Mouse (Mus musculus): ENCODE data around the gene Slc12a3. TPM values are rescaled to one million over a fixed set of nuclear protein-coding genes. Genes with fewer than 3 reads are reported as not detected.
"Not testable (repeated sequence)": the region's sequence is repeated elsewhere in the genome, so short reads cannot be mapped to it uniquely, and the experiment has no call there.

Slc12a3 gene
- polyA plus RNA-seq, 1 experiment from 2014 or later = 0.10 TPM

GRCm38 (mm10) chr8:94398587-94398986 lies 69.6 kb downstream of the Slc12a3 start:
- no peaks in the 10 kb centered on the region for H3K27me3 ChIP-seq (ENCODE audit: control insufficient read depth, insufficient read depth, low read length)
- no peak for TF ChIP-seq EP300 (optimal IDR thresholded peaks at IDR 0.05)
- TF ChIP-seq CTCF (IDR thresholded peaks at IDR 0.05; ENCODE audit: low read depth) = no peak
- H3K4me2 ChIP-seq (replicated peaks; ENCODE audit: low read depth) = no peak overlapping the region
- peaks cover 19% of the 10 kb centered on the region for H3K36me3 ChIP-seq (ENCODE audit: control insufficient read depth, insufficient read depth, low read length)
- H3K27ac ChIP-seq (replicated peaks) = no peak overlapping the region
- H3K4me3 ChIP-seq (ENCODE audit: low read depth, low read length) = no peak overlapping the region
- H3K9me3 ChIP-seq (ENCODE audit: control insufficient read depth, low read length) = no peaks in the 10 kb centered on the region
- no peak overlapping the region for H3K9ac ChIP-seq (ENCODE audit: low read length)
- no peak for ATAC-seq (ENCODE audit: low FRiP score, low TSS enrichment)
- H3K4me1 ChIP-seq (replicated peaks; ENCODE audit: control insufficient read depth, insufficient read depth) = no peaks in the 10 kb centered on the region
- WGBS = 77% methylated on average over 6 of the region's 6 CpGs
- DNase-seq (ENCODE audit: low spot score) = no peak

DNA sequence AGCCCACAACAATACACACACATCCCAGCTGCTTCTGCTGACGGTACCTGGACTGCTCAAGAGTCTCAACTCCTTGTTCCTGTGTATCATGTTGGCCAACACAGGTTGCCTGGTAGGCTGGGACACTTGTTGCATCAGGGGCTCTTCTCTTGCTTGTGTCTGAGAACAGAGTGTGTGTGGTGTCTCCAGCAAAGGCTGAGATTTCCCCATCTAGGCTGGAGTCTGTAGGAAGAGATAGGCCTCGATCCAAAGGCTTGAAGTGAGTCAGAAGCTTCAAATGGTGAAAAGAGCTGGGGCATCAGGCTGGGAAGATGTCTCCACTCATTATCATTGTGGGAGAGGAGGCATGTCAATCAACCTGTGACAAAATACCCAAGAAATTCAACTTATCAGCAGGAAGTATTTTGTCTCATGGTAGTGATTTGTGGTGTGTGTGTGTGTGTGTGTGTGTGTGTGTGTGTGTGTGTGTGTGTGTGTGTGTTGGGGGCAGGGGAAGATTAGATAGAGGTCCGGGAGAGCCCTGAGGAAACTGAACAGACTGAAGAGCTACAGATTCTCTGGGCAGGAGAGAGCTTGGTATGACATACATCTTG lies 70.5 kb downstream of the Slc12a3 start:
- Histone ChIP-seq H3K9me3 (ENCODE audit: control insufficient read depth, low read length) (no peaks in the 10 kb centered on the region), H3K27me3 (ENCODE audit: control insufficient read depth, insufficient read depth, low read length) (no peaks in the 10 kb centered on the region), H3K4me2 (replicated peaks; ENCODE audit: low read depth) (no peak overlapping the region), H3K36me3 (ENCODE audit: control insufficient read depth, insufficient read depth, low read length) (peaks cover 13% of the 10 kb centered on the region), H3K4me1 (replicated peaks; ENCODE audit: control insufficient read depth, insufficient read depth) (no peaks in the 10 kb centered on the region), H3K4me3 (ENCODE audit: low read depth, low read length) (no peak overlapping the region), H3K27ac (replicated peaks) (no peak overlapping the region), H3K9ac (ENCODE audit: low read length) (no peak overlapping the region)
- TF ChIP-seq EP300 (optimal IDR thresholded peaks at IDR 0.05) (no peak), CTCF (IDR thresholded peaks at IDR 0.05; ENCODE audit: low read depth) (no peak)
- ATAC-seq (ENCODE audit: low FRiP score, low TSS enrichment) = no peak
- WGBS = 78% methylated on average over 3 of the region's 3 CpGs
- no peak for DNase-seq (ENCODE audit: low spot score)

DNA sequence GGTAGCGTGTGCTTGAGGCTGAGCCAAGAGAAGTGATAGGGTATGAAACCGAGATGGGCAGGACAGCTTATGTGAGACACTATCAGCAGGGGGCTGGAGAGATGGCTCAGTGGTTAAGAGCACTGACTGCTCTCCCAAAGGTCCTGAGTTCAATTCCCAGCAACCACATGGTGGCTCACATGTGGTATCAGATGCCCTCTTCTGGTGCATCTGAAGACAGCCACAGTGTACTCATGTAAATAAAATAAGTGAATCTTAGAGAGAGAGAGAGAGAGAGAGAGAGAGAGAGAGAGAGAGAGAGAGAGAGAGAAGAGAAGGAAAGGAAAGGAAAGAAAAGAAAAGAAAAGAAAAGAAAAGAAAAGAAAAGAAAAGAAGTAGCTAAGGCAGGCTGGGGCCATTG lies 71.0 kb downstream of the Slc12a3 start:
- not testable (repeated sequence) for H3K9me3 ChIP-seq (ENCODE audit: control insufficient read depth, low read length); H3K27me3 ChIP-seq (ENCODE audit: control insufficient read depth, insufficient read depth, low read length); DNase-seq (ENCODE audit: low spot score); H3K4me2 ChIP-seq (replicated peaks; ENCODE audit: low read depth); H3K9ac ChIP-seq (ENCODE audit: low read length); ATAC-seq (ENCODE audit: low FRiP score, low TSS enrichment); H3K4me3 ChIP-seq (ENCODE audit: low read depth, low read length); H3K4me1 ChIP-seq (replicated peaks; ENCODE audit: control insufficient read depth, insufficient read depth); H3K36me3 ChIP-seq (ENCODE audit: control insufficient read depth, insufficient read depth, low read length); H3K27ac ChIP-seq (replicated peaks)
- peak; percentile 47 for TF ChIP-seq CTCF (IDR thresholded peaks at IDR 0.05; ENCODE audit: low read depth)
- 76% methylated on average over 2 of the region's 2 CpGs for WGBS

DNA sequence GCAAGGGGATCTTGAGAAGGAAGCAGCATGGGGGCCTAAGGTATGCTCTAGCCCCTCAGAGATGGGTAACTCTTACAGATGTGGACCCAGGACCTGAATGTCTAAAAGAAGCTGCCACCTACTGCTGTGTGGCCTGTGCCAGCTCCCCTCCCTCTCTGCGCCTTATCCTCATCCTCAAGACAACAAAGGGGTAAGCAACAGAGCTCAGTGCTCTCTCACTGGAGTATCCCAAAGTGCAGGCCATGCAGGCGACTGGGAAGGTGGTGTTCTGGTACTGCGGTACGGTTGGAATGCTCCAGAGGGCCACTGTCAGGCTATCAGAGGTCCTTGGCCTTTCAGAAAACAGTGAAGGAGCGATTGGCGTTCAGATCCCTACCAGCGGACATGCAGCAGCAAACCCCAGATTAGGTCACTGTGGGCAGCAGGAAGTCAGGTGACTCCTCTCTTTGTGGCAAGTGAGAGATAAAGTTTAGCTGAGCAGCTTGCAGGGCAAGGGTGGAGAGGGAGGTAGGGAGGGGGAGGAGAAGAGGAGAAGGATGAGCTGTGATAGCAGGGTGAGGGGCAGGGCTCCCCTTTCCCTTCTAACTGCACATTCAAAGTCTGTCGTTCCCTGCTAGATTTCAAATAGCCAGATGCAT lies 79.6 kb downstream of the Slc12a3 start:
- TF ChIP-seq CTCF (IDR thresholded peaks at IDR 0.05; ENCODE audit: low read depth) = no peak
- no peak for TF ChIP-seq EP300 (optimal IDR thresholded peaks at IDR 0.05)
- WGBS = 52% methylated on average over 8 of the region's 8 CpGs
- H3K36me3 ChIP-seq (ENCODE audit: control insufficient read depth, insufficient read depth, low read length) = no peaks in the 10 kb centered on the region
- no peak overlapping the region for H3K27ac ChIP-seq (replicated peaks)
- no peaks in the 10 kb centered on the region for H3K9me3 ChIP-seq (ENCODE audit: control insufficient read depth, low read length)
- H3K4me1 ChIP-seq (replicated peaks; ENCODE audit: control insufficient read depth, insufficient read depth) = no peaks in the 10 kb centered on the region
- H3K27me3 ChIP-seq (ENCODE audit: control insufficient read depth, insufficient read depth, low read length) = no peaks in the 10 kb centered on the region
- DNase-seq (ENCODE audit: low spot score) (no peak), ATAC-seq (ENCODE audit: low FRiP score, low TSS enrichment) (no peak)
- H3K4me3 ChIP-seq (ENCODE audit: low read depth, low read length) = no peak overlapping the region
- no peak overlapping the region for H3K4me2 ChIP-seq (replicated peaks; ENCODE audit: low read depth)
- H3K9ac ChIP-seq (ENCODE audit: low read length) = no peak overlapping the region

DNA sequence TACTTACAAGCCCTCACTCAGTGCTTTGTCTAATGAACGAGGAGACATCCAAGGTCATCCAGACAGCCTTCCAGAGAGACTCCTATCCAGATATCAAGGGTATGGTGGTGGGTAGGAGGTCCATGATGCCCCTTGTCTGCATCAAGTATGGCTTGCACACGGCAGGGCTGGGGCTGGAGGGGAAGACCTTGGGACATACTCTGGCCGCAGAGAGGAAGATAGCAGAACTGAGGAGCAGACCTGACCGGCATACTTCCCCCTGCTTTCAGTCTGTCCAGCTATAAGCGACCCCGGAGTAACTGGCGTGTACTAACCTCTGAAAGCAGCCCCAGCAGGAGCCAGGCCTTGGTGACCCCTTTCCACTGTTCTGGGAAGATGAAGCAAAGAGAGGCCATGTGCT lies 80.5 kb downstream of the Slc12a3 start:
- H3K36me3 ChIP-seq (ENCODE audit: control insufficient read depth, insufficient read depth, low read length) = no peaks in the 10 kb centered on the region
- no peaks in the 10 kb centered on the region for H3K4me1 ChIP-seq (replicated peaks; ENCODE audit: control insufficient read depth, insufficient read depth)
- H3K9ac ChIP-seq (ENCODE audit: low read length) = no peak overlapping the region
- no peak overlapping the region for H3K4me3 ChIP-seq (ENCODE audit: low read depth, low read length)
- ATAC-seq (ENCODE audit: low FRiP score, low TSS enrichment) = no peak
- 87% methylated on average over 7 of the region's 7 CpGs for WGBS
- TF ChIP-seq EP300 (optimal IDR thresholded peaks at IDR 0.05) = no peak
- no peak for TF ChIP-seq CTCF (IDR thresholded peaks at IDR 0.05; ENCODE audit: low read depth)
- no peaks in the 10 kb centered on the region for H3K27me3 ChIP-seq (ENCODE audit: control insufficient read depth, insufficient read depth, low read length)
- DNase-seq (ENCODE audit: low spot score) = no peak
- no peaks in the 10 kb centered on the region for H3K9me3 ChIP-seq (ENCODE audit: control insufficient read depth, low read length)
- H3K27ac ChIP-seq (replicated peaks) = no peak overlapping the region
- H3K4me2 ChIP-seq (replicated peaks; ENCODE audit: low read depth) = no peak overlapping the region

- no peak overlapping the region for H3K27ac ChIP-seq (replicated peaks)
- TF ChIP-seq EP300 (optimal IDR thresholded peaks at IDR 0.05) (no peak), CTCF (IDR thresholded peaks at IDR 0.05; ENCODE audit: low read depth) (no peak)
- H3K27me3 ChIP-seq (ENCODE audit: control insufficient read depth, insufficient read depth, low read length) = no peaks in the 10 kb centered on the region
- H3K4me3 ChIP-seq (ENCODE audit: low read depth, low read length) = no peak overlapping the region
- no peak overlapping the region for H3K4me2 ChIP-seq (replicated peaks; ENCODE audit: low read depth)
- 73% methylated on average over 6 of the region's 6 CpGs for WGBS
- no peaks in the 10 kb centered on the region for H3K9me3 ChIP-seq (ENCODE audit: control insufficient read depth, low read length)
- no peak overlapping the region for H3K9ac ChIP-seq (ENCODE audit: low read length)
- no peak for DNase-seq (ENCODE audit: low spot score)
- ATAC-seq (ENCODE audit: low FRiP score, low TSS enrichment) = no peak
- no peaks in the 10 kb centered on the region for H3K36me3 ChIP-seq (ENCODE audit: control insufficient read depth, insufficient read depth, low read length)
- H3K4me1 ChIP-seq (replicated peaks; ENCODE audit: control insufficient read depth, insufficient read depth) = no peaks in the 10 kb centered on the region
Observed at GRCm38 (mm10) chr8:94412518-94412917, 83.5 kb downstream of the Slc12a3 start.

All from stomach, postnatal 0 days (tissue).